Mouse (Mus musculus) neural tube, embryonic 12.5 days (tissue): ENCODE data around the gene Cyb561d2. TPM values are rescaled to one million over a fixed set of nuclear protein-coding genes. Genes with fewer than 3 reads are reported as not detected.

Experiments used
- ATAC-seq: fragments of 200-750 bp; cut with Nextera tagmentation; 2 replicates; pipeline ENCODE4 v1.8.0; 2017; ENCODE audit warnings: low read depth, mild to moderate bottlenecking, moderate TSS enrichment, moderate library complexity; ENCODE audit not compliant: low FRiP score
- H3K27ac ChIP-seq: fragments of 300-500 bp; sonication (generic); 2 replicates; pipeline ENCODE4 v1.5.1; 2016
- H3K27me3 ChIP-seq: fragments of 300-500 bp; sonication (generic); replicated peaks from 2 replicates; pipeline ENCODE4 v1.6.1; 2016; ENCODE audit warnings: mild to moderate bottlenecking
- H3K36me3 ChIP-seq: fragments of 300-500 bp; sonication (generic); 2 replicates; pipeline ENCODE4 v1.6.1; 2016; ENCODE audit warnings: mild to moderate bottlenecking
- H3K4me1 ChIP-seq: fragments of 300-500 bp; sonication (generic); 2 replicates; pipeline ENCODE4 v1.6.1; 2016
- H3K4me2 ChIP-seq: fragments of 300-500 bp; sonication (generic); replicated peaks from 2 replicates; pipeline ENCODE4 v1.6.1; 2016; ENCODE audit warnings: mild to moderate bottlenecking
- H3K4me3 ChIP-seq: fragments of 300-500 bp; sonication (generic); 2 replicates; pipeline ENCODE4 v1.5.1; 2016
- H3K9ac ChIP-seq: fragments of 300-500 bp; sonication (generic); 2 replicates; pipeline ENCODE4 v1.6.1; 2016; ENCODE audit warnings: mild to moderate bottlenecking
- H3K9me3 ChIP-seq: fragments of 300-500 bp; sonication (generic); 2 replicates; pipeline ENCODE4 v1.6.1; 2016; ENCODE audit warnings: mild to moderate bottlenecking
- WGBS: fragments of 180-500 bp; shearing (Covaris S2); methylation state at CpG from one replicate; pipeline ENCODE4 v1.1.7; 2016; 5-methylcytosine and 5-hydroxymethylcytosine counted together
- polyA plus RNA-seq: library from polyadenylated mRNA; unstranded; fragments of >200 nt; fragmentation: Nextera tagmentation; extraction: Ambion mirVana; gene quantifications from 2 replicates; pipeline ENCODE4 v1.2.1, GENCODE M21; 2016

The Cyb561d2 gene
- polyA plus RNA-seq, 1 experiment from 2014 or later: 25.4 TPM

DNA sequence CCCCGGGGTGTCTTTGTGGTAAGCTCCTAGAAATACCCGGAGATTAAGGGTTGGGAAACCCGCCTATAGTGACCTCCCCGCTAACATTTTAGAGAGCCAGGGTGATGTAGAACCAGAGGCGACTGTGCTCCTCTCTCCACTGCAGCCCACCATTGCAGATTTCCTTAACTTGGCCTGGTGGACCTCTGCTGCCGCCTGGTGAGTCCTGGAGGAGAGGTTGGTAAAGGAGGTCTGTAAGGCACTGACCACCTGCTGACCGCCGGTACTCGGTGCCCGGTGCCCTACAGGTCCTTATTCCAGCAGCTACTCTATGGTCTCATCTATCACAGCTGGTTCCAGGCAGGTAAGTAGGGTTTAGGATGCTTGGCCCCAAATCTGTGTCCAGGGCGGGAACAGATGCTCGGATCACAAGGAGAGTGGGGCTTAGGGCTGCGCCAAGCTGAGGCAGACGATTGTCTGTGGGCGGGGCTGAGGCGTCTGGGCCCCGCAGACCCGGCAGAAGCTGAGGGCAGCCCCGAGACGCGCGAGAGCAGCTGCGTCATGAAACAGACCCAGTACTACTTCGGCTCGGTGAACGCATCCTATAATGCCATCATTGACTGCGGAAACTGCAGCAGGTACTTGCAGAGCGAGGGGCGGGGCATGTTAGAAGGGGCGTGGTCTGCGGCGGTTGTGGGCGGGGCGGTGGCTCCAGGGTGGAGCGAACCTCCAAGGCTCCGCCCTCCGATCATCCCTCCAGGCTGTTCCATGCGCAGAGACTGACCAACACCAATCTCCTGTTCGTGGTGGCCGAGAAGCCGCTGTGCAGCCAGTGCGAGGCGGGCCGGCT, 15.6 kb downstream of the Cyb561d2 start:
- H3K27ac ChIP-seq: no peak overlapping the region
- peaks cover 24% of the 10 kb centered on the region for H3K4me1 ChIP-seq
- peak overlapping the region; percentile 24 for H3K4me3 ChIP-seq
- no peaks in the 10 kb centered on the region; the same call in 1 of the 2 replicates for H3K36me3 ChIP-seq
- H3K9me3 ChIP-seq: no peaks in the 10 kb centered on the region
- peak; percentile 46 for ATAC-seq
- H3K9ac ChIP-seq: 0 out of 2 replicates have a peak overlapping the region, but pooled peaks have one; percentile 1
- peaks cover 50% of the 10 kb centered on the region for H3K27me3 ChIP-seq
- H3K4me2 ChIP-seq: peak overlapping the region; percentile 58
- 4% methylated on average over 44 of the region's 44 CpGs for WGBS

DNA sequence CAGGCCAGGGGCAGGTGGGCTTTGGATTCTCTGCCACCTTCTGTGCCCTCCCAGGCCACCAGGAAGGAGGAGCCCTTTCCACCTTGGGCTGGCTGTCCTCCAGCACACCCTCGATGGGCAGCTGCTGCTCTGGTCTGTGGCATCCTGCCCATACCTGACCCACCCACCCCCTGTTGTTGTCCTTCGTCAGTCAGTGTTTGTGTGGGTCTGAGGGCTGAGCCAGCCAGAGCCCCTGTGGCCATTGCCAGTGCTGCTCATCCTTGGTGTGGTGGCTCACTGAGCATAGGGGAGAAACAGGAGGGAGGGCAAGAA, 19.6 kb downstream of the Cyb561d2 start:
- WGBS: 45% methylated on average over 2 of the region's 2 CpGs
- Histone ChIP-seq H3K27ac (no peak overlapping the region), H3K4me1 (peaks cover 40% of the 10 kb centered on the region), H3K4me2 (peak overlapping the region; percentile 44; the same call in 1 of the 2 replicates), H3K27me3 (peaks cover 45% of the 10 kb centered on the region), H3K9me3 (no peaks in the 10 kb centered on the region), H3K4me3 (no peak overlapping the region), H3K9ac (0 out of 2 replicates have a peak overlapping the region, but pooled peaks have one; percentile 26), H3K36me3 (peaks cover 4% of the 10 kb centered on the region)
- no peak for ATAC-seq

DNA sequence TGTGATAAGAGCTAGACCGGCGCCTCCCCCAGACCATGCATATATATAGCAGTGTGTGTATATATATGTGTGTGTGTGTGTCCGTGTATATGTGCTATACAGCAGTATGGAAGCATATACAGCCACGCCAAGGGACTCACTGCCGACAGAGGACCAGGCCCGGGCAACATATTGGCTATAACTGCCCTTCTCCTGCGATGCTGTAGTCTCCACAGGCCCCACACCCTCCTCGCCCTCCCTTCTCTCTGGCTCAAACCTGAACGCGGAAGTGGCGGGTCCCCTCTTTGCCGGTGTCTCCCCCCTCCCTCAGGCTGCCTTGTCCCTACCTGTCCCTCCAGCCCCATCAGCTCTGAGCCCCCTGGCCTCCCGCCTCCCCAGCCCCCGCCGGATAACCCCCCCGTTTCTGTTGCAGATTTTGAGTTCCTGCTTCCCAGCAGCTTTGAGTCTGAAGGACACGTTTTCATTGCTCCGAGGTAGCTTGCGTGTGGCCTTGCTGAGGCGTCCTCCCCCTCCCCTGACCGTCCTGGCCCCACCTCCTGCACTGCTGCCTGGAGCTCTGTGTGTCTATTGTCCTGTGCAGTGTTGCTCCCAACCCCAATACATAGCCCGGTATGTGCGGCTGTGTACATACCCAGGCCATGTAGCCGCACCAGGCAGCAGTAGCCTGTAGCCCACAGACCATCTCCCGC, 20.1 kb downstream of the Cyb561d2 start:
- Histone ChIP-seq H3K27ac (no peak overlapping the region), H3K4me1 (peaks cover 36% of the 10 kb centered on the region), H3K9me3 (no peaks in the 10 kb centered on the region), H3K4me3 (no peak overlapping the region), H3K4me2 (peak overlapping the region; percentile 44), H3K9ac (0 out of 2 replicates have a peak overlapping the region, but pooled peaks have one; percentile 26), H3K36me3 (peaks cover 4% of the 10 kb centered on the region), H3K27me3 (peaks cover 40% of the 10 kb centered on the region)
- no peak for ATAC-seq
- 28% methylated on average over 25 of the region's 25 CpGs for WGBS

DNA sequence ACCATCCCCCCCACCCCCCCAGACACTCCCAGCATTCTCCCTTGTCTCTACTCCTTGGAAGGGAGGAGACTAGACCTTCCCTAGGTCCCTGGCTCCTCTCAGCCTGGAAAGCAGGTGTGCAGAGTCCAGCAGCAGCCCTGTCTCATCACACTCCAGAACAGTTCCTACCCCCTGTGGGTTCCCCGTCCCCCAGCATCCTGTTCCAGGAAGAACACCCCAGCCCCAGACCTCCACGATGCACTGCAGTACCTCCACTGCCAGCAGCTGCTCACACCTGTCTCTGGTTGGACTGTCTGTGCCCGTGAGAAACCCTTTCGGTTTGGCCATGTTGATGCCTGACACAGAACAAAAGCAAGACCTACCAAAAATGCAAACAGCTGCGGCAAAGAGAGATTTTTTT, 20.8 kb downstream of the Cyb561d2 start:
- peaks cover 29% of the 10 kb centered on the region for H3K4me1 ChIP-seq
- H3K27ac ChIP-seq: 0 out of 2 replicates have a peak overlapping the region, but pooled peaks have one; percentile 7
- no peaks in the 10 kb centered on the region for H3K9me3 ChIP-seq
- ATAC-seq: no peak
- peaks cover 33% of the 10 kb centered on the region for H3K27me3 ChIP-seq
- peaks cover 4% of the 10 kb centered on the region for H3K36me3 ChIP-seq
- 74% methylated on average over 5 of the region's 5 CpGs for WGBS
- H3K9ac ChIP-seq: no peak overlapping the region
- H3K4me2 ChIP-seq: no peak overlapping the region
- no peak overlapping the region for H3K4me3 ChIP-seq

DNA sequence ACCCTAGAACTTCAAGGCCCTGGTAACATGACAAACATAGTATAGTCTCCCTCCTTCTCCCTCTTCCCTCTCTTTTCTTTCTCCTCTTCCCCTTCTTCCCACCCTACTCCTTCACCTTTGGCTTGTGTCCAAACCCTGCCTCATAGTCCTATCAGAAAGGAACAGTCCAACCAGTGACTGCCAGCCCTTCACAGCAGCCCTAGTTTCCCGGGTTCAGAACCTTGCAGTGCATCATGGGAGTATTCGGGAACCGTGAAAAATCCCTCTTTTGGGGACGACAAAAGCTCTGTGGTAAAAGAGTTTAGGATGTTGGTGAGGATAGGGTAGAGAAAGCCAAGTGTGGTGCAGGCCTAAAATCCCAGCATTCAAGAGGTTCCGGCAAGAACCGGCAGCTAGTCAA, 21.7 kb downstream of the Cyb561d2 start:
- no peak overlapping the region for H3K4me3 ChIP-seq
- 0 out of 2 replicates have a peak overlapping the region, but pooled peaks have one; percentile 7 for H3K27ac ChIP-seq
- no peaks in the 10 kb centered on the region for H3K9me3 ChIP-seq
- peaks cover 25% of the 10 kb centered on the region for H3K27me3 ChIP-seq
- H3K36me3 ChIP-seq: peaks cover 4% of the 10 kb centered on the region
- no peak for ATAC-seq
- 42% methylated on average over 6 of the region's 6 CpGs for WGBS
- H3K9ac ChIP-seq: no peak overlapping the region
- H3K4me1 ChIP-seq: peaks cover 29% of the 10 kb centered on the region
- no peak overlapping the region for H3K4me2 ChIP-seq

DNA sequence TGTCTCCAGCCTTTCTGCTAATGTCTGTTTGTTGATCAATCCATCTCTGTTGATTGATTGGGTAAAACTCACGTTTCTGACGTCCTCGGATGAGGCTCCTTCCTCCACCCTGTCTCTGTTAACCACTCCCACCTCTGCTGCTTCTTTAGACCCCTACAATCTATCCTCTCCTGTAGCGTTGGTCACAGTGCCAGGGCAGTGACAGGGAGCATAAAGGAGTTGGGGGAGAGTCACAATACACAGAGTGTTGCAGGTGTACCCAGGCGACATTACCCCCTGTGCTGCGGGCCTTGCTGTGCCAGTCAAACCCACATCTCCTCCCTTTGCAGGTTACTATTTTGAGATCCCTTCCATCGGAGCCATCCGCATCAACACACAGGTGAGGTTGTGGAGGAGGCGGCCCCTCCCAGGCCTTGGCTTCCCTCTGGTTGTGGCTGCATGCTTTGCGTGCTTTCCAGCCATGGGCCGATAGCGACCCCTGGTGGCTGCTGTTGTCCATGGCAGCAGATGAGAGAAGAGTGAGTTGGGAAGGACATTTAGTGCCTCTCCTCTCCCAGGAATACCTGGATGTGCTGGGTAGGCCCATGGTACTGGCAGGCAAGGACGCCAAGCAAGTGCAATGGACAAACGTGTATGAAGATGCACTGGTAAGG, 27.6 kb downstream of the Cyb561d2 start:
- peak; percentile 51 for ATAC-seq
- WGBS: 22% methylated on average over 14 of the region's 14 CpGs
- H3K9ac ChIP-seq: no peak overlapping the region
- H3K4me1 ChIP-seq: peaks cover 49% of the 10 kb centered on the region
- H3K9me3 ChIP-seq: no peaks in the 10 kb centered on the region
- no peak overlapping the region for H3K4me3 ChIP-seq
- H3K36me3 ChIP-seq: peaks cover 4% of the 10 kb centered on the region; the same call in 1 of the 2 replicates
- no peak overlapping the region for H3K27ac ChIP-seq
- H3K4me2 ChIP-seq: no peak overlapping the region
- H3K27me3 ChIP-seq: peaks cover 3% of the 10 kb centered on the region; the same call in 1 of the 2 replicates

DNA sequence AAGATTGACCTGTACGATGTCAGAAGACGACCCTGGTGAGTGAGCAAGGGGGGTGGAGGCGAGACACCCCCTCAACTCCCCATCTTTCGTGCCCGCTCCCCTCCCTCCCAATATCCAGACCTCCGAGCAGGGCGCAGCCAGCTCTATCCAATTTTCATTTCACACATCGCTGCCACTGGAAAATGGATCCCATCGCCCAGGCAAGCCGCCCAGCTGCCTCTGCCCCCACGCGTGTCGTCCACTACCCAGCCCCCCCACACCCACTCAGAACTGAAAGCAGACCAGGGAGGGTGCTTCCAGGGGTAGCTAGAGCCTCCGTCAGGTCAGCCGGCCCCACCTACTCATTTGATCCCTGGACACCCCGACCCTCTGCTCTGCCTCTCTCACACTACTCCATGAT, 29.7 kb downstream of the Cyb561d2 start:
- Histone ChIP-seq H3K4me1 (peaks cover 70% of the 10 kb centered on the region), H3K9me3 (no peaks in the 10 kb centered on the region), H3K27ac (peak overlapping the region; percentile 2; the same call in 1 of the 2 replicates), H3K9ac (no peak overlapping the region), H3K27me3 (0 out of 2 replicates have a peak, but pooled peaks cover 2% of the 10 kb centered on the region), H3K4me2 (no peak overlapping the region), H3K4me3 (no peak overlapping the region), H3K36me3 (peaks cover under 1% of the 10 kb centered on the region; the same call in 1 of the 2 replicates)
- 64% methylated on average over 16 of the region's 16 CpGs for WGBS
- no peak for ATAC-seq

DNA sequence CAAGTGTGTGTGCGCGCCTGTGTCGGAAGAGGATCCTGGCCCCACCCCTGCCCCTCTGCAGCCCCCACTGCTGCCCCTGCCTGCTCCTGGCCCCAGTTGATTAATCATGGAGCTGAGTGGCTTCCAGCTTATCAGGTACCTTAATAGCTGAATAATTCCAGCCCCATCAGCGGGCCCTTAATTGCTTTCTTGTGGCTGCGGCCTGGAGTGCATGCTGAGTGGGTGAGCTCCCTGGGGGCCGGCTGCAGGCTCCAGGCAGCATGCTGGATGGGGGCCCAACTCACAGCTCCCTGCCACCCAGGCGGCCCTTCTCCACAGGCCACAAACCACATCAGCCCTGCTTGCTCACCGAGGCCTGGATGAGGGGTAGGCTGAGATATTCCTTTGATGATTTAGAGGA, 30.6 kb downstream of the Cyb561d2 start:
- H3K27ac ChIP-seq: peak overlapping the region; percentile 2
- H3K9ac ChIP-seq: no peak overlapping the region
- no peak overlapping the region for H3K4me3 ChIP-seq
- no peak for ATAC-seq
- peaks cover 79% of the 10 kb centered on the region for H3K4me1 ChIP-seq
- 58% methylated on average over 8 of the region's 8 CpGs for WGBS
- H3K9me3 ChIP-seq: no peaks in the 10 kb centered on the region
- no peaks in the 10 kb centered on the region for H3K36me3 ChIP-seq
- H3K4me2 ChIP-seq: no peak overlapping the region
- H3K27me3 ChIP-seq: 0 out of 2 replicates have a peak, but pooled peaks cover 2% of the 10 kb centered on the region

DNA sequence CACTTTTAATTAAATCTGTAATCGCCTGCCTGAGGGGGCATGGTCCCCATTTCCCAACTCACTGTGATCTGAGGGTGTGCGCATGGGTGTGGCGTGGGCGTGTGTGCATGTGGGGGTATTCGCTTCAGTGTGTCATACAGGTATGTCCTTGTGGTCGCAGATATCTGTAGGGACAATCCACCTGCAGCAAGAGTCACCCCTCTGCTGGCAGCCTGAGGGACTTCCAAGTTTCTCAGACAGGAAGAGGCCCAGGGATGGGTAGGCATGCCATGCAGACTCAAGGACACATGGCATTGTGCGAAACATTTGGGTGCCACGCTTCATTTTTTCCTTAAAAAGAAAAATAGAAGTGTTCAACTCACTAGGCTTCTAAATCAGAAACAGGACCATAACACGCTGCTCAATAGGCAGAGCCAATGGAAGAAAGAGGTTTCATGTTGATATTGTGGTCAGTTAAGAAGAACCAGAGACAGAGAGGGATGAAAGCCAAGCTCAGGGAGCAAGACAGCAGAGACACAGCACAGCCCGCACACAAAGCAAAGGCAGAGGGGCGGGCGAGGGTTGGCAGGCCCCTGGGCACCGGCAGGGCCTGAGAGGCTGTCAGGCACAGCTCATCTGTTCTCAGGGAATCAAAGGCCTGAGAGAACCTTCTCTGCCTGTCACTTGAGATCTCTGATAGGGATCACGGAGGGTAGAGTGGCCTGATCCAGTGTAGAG, 31.5 kb downstream of the Cyb561d2 start:
- H3K9ac ChIP-seq: no peak overlapping the region
- no peak overlapping the region for H3K4me3 ChIP-seq
- WGBS: 87% methylated on average over 14 of the region's 14 CpGs
- no peaks in the 10 kb centered on the region for H3K36me3 ChIP-seq
- no peak overlapping the region for H3K4me2 ChIP-seq
- ATAC-seq: no peak
- H3K27me3 ChIP-seq: 0 out of 2 replicates have a peak, but pooled peaks cover 2% of the 10 kb centered on the region
- H3K9me3 ChIP-seq: no peaks in the 10 kb centered on the region
- peak overlapping the region; percentile 51 for H3K27ac ChIP-seq
- H3K4me1 ChIP-seq: peaks cover 86% of the 10 kb centered on the region

DNA sequence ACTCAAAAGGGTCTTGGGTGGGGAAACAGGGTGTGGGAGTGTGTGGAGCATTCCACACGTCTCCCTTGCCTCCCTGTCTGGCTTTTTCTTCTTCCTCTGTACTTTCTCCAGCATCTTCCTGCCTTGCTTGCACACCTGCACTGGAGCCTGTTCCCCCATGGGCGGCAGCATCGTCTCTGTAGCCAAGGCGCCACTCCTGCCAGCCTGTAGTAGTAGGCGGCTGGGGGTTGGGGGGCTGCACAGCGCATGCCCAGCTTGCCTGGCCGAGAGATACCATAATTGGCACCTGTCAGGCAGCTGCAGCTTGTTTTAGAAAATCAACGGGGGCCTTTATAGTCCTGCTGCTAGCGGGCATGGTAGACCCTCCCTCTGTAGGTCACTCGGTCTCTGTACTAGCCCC, 33.7 kb downstream of the Cyb561d2 start:
- Histone ChIP-seq H3K4me3 (no peak overlapping the region), H3K27me3 (0 out of 2 replicates have a peak, but pooled peaks cover 2% of the 10 kb centered on the region), H3K36me3 (no peaks in the 10 kb centered on the region), H3K4me2 (no peak overlapping the region), H3K9ac (no peak overlapping the region), H3K9me3 (no peaks in the 10 kb centered on the region), H3K27ac (no peak overlapping the region), H3K4me1 (peaks cover 86% of the 10 kb centered on the region)
- 50% methylated on average over 10 of the region's 10 CpGs for WGBS
- ATAC-seq: no peak

DNA sequence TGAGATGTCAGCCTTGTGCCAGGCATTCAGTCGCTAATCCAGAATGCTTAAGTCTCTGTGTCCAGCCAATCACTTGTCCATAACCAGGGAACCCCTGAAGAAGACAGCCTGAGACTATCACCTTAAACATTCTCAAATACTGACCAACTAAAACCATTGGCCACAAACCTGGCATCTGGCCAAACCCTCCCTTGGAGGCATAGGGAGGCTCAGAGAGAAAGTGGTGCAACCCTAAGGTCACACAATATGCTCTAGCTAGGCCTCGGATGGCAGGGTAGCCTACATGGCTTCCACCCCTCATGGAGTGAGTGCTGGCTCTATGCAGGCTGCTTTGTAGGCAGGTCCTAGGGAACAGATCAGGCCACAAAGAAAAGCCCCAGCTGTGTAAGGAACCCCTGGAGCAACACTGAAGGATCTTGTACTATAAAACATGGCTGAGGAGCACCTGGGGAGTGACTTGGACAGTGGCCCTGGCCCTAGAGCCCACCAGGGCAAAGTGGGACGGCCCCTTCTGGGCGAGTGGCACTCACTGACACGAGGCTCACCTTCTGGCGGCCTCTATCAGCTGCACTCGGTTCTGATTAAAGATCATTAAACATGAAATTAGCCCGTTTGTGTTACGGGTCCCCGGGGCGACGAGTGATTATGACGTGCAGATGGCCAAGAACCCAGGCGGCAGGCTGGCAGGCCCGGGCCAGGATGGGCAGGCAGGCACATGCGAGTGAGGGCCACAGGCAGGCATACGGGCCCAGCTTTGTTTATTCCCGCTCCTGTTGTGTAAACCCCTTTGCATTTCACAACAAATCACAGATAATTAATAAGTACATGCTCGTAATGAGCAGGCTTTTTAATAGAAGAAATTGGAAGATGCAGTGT, 37.1 kb downstream of the Cyb561d2 start:
- H3K4me3 ChIP-seq: no peak overlapping the region
- no peaks in the 10 kb centered on the region for H3K36me3 ChIP-seq
- H3K27me3 ChIP-seq: 0 out of 2 replicates have a peak, but pooled peaks cover 2% of the 10 kb centered on the region
- no peak overlapping the region for H3K4me2 ChIP-seq
- WGBS: 60% methylated on average over 19 of the region's 19 CpGs
- H3K27ac ChIP-seq: peak overlapping the region; percentile 28; the same call in 1 of the 2 replicates
- H3K9ac ChIP-seq: no peak overlapping the region
- peaks cover 54% of the 10 kb centered on the region for H3K4me1 ChIP-seq
- peak; percentile 53 for ATAC-seq
- no peaks in the 10 kb centered on the region for H3K9me3 ChIP-seq
